Mouse (Mus musculus): ENCODE measurements at regions not wholly inside any gene's neighbourhood (a gene's known extent, or its start where the extent isn't known, plus 50 kb on each side); places are given as distances from the start of the nearest gene placed in this dataset.

DNA sequence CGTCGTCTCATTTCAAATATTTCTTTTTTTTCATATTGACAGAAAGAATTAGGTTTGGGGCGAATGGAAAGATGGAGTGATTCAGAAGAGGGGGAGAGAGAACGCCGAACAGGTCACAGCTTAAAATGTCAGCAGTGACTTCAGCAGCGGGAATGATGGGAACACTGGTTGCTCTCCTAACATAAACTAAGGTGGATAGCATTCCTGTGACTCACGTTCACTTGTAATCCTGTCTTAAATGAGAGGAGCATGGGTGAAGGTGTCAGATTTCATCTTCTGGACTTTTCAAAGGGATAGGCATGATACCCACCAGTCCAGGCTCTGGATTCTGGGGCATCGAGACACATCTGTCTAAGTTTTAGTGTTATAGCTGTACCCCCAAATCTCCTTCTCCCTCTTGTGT lies 111.8 kb downstream of the Cd24a start:
- Histone ChIP-seq H3K4me1 (ENCODE audit: control insufficient read depth, insufficient read depth, low read length) (peaks cover 28% of the 10 kb centered on the region), H3K9me3 (ENCODE audit: control insufficient read depth, low read length) (no peaks in the 10 kb centered on the region), H3K4me2 (ENCODE audit: low read depth, low read length) (peak overlapping the region; percentile 46), H3K36me3 (ENCODE audit: control insufficient read depth, insufficient read depth, low read length) (no peaks in the 10 kb centered on the region), H3K4me3 (ENCODE audit: low read length) (0 out of 2 replicates have a peak overlapping the region, but pooled peaks have one; percentile 2), H3K27ac (ENCODE audit: low read length) (no peak overlapping the region; the same call in 1 of the 2 replicates), H3K27me3 (replicated peaks; ENCODE audit: control insufficient read depth, insufficient read depth, low read length) (no peaks in the 10 kb centered on the region), H3K9ac (ENCODE audit: low read depth, low read length) (no peak overlapping the region)
- 25% methylated on average over 8 of the region's 8 CpGs for WGBS
- ATAC-seq: no peak

DNA sequence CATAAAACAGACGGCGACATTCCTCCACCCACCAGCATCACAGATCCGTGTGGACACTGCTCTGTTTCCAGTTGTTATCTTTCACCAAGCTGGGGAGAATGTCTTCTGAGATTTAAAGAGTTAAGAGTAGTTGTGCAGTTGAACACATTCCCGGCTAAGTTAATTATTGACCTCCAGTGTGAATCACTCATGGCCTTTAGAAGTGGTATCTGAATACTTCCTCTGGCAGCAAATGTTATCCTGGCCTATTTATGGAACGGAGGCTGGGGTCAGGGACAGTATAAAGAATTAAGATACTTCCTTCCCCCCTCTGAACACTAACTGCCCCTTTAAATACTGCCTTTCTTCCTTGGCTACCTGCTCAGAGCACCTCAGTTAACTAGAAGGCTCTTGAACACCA lies 115.9 kb downstream of the Cd24a start:
- Histone ChIP-seq H3K4me3 (ENCODE audit: low read length) (no peak overlapping the region), H3K9ac (ENCODE audit: low read depth, low read length) (no peak overlapping the region), H3K27ac (ENCODE audit: low read length) (peak overlapping the region; percentile 77), H3K4me1 (ENCODE audit: control insufficient read depth, insufficient read depth, low read length) (peaks cover 22% of the 10 kb centered on the region), H3K4me2 (ENCODE audit: low read depth, low read length) (no peak overlapping the region), H3K36me3 (ENCODE audit: control insufficient read depth, insufficient read depth, low read length) (no peaks in the 10 kb centered on the region), H3K9me3 (ENCODE audit: control insufficient read depth, low read length) (no peaks in the 10 kb centered on the region), H3K27me3 (replicated peaks; ENCODE audit: control insufficient read depth, insufficient read depth, low read length) (no peaks in the 10 kb centered on the region)
- WGBS: 33% methylated on average over 5 of the region's 5 CpGs
- ATAC-seq: peak; percentile 79

DNA sequence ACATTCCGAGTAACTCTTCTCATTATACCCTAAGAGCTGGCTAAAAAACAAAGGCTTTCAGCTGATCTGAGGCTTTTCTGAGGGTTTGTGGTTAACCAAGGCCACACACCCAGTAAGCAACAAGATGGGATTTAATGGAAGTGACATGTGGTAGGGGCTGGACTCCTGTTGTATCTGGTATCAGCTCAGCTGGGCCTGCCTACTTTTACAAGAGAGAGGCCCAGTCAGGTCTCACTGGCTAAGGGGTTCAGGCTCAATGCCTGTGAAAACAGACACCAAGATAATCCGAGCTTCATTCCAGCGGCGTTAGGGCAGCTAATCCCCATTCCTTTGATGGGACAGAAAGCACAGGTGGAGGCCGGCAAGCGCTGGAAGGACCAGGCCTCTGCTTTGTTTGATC lies 116.4 kb downstream of the Cd24a start:
- no peaks in the 10 kb centered on the region for H3K36me3 ChIP-seq (ENCODE audit: control insufficient read depth, insufficient read depth, low read length)
- H3K27ac ChIP-seq (ENCODE audit: low read length): peak overlapping the region; percentile 77
- 38% methylated on average over 6 of the region's 6 CpGs for WGBS
- H3K4me2 ChIP-seq (ENCODE audit: low read depth, low read length): no peak overlapping the region
- peaks cover 17% of the 10 kb centered on the region for H3K4me1 ChIP-seq (ENCODE audit: control insufficient read depth, insufficient read depth, low read length)
- H3K4me3 ChIP-seq (ENCODE audit: low read length): no peak overlapping the region
- H3K9ac ChIP-seq (ENCODE audit: low read depth, low read length): no peak overlapping the region
- H3K27me3 ChIP-seq (replicated peaks; ENCODE audit: control insufficient read depth, insufficient read depth, low read length): no peaks in the 10 kb centered on the region
- peak; percentile 74 for ATAC-seq
- no peaks in the 10 kb centered on the region for H3K9me3 ChIP-seq (ENCODE audit: control insufficient read depth, low read length)

DNA sequence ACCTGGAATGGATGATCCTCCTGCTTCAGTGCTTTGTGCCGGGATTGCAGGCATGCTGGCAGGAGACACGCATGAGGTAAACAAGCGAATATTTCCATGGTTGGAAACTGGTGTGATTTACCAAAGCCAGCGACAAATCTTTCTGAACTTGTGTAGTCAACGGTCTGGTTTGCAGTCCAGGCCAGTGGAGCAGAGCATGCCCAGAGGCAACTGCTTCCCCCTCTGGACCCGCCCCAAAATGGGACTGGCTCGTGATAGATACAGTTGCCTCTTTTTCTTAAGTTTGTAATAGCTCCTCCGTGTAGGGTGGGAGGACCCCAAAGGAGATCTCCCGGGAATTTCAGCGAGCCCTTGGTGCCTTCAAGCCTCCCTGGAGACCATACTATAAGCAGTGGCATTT lies 117.4 kb downstream of the Cd24a start:
- H3K9ac ChIP-seq (ENCODE audit: low read depth, low read length): no peak overlapping the region
- no peaks in the 10 kb centered on the region for H3K27me3 ChIP-seq (replicated peaks; ENCODE audit: control insufficient read depth, insufficient read depth, low read length)
- no peak overlapping the region for H3K27ac ChIP-seq (ENCODE audit: low read length)
- 63% methylated on average over 10 of the region's 10 CpGs for WGBS
- H3K9me3 ChIP-seq (ENCODE audit: control insufficient read depth, low read length): no peaks in the 10 kb centered on the region
- no peak for ATAC-seq
- H3K4me3 ChIP-seq (ENCODE audit: low read length): no peak overlapping the region
- peaks cover 11% of the 10 kb centered on the region for H3K4me1 ChIP-seq (ENCODE audit: control insufficient read depth, insufficient read depth, low read length)
- H3K36me3 ChIP-seq (ENCODE audit: control insufficient read depth, insufficient read depth, low read length): no peaks in the 10 kb centered on the region
- H3K4me2 ChIP-seq (ENCODE audit: low read depth, low read length): no peak overlapping the region

DNA sequence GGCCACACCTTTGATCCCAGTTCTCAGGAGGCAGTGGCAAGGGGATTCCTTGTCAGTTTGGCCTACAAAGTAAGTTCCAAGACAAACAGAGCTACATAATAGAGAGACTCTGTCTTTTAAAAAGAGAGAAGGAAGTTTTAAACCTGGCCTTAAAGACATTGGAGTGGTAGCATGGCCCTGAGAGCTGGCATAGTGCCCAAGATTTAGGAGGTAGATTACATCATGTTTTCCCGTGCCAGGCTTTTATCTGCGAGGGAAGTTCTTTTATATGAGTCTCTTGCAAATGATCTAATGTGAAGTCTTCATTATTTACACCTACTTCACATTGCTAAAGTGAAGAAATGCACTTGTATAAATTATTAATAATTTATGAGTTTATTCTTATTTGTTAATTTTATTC lies 119.8 kb downstream of the Cd24a start:
- 0 out of 2 replicates have a peak, but pooled peaks cover 3% of the 10 kb centered on the region for H3K4me1 ChIP-seq (ENCODE audit: control insufficient read depth, insufficient read depth, low read length)
- no peak overlapping the region for H3K9ac ChIP-seq (ENCODE audit: low read depth, low read length)
- ATAC-seq: no peak
- 32% methylated on average over 2 of the region's 2 CpGs for WGBS
- H3K27me3 ChIP-seq (replicated peaks; ENCODE audit: control insufficient read depth, insufficient read depth, low read length): no peaks in the 10 kb centered on the region
- H3K9me3 ChIP-seq (ENCODE audit: control insufficient read depth, low read length): no peaks in the 10 kb centered on the region
- H3K36me3 ChIP-seq (ENCODE audit: control insufficient read depth, insufficient read depth, low read length): no peaks in the 10 kb centered on the region
- no peak overlapping the region for H3K4me3 ChIP-seq (ENCODE audit: low read length)
- no peak overlapping the region for H3K27ac ChIP-seq (ENCODE audit: low read length)
- H3K4me2 ChIP-seq (ENCODE audit: low read depth, low read length): no peak overlapping the region

DNA sequence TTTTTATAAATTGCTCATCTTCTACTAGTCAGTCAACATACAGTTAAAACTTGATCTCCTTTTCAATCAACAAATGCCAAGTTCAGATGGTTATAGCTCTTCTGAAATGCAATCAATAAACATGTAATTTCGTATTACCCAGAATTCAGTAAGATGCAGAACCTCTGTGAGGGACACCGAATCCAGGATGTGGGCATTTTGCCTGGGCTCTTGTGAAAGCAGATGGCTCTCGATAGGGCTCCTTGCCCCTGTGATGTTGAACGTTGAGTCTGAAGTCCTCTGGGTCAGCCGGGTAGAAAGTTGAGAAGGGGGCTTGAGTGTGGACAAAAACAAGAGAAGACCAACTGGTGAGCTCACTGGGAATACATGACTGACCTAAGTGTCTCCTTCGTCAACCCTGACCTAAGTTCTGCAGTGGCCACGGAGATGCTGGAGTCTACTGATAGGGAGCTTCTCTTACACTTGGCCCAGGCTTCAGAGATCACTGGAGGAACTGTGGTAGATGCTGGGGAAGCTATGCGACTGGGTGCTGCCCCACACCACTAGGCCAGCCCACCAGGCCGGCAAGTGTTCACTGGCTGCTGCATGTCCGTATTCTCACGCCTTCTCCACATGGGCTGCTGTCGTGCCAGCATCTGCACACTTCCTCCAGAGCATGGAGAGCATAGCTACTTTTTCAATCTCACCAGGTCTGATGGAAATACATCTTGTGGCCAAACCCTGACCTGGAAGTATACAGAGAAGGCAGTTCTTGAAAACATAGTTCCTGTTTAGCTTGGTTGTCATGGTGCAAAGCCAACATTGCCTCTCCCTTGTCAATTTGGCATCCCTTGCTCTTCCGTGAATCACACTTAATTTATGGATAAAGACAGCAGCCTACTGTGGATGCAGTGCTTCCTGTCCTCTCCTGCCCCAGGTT lies 122.5 kb downstream of the Cd24a start:
- Histone ChIP-seq H3K27me3 (replicated peaks; ENCODE audit: control insufficient read depth, insufficient read depth, low read length) (no peaks in the 10 kb centered on the region), H3K9ac (ENCODE audit: low read depth, low read length) (no peak overlapping the region), H3K4me1 (ENCODE audit: control insufficient read depth, insufficient read depth, low read length) (no peaks in the 10 kb centered on the region), H3K4me3 (ENCODE audit: low read length) (no peak overlapping the region), H3K4me2 (ENCODE audit: low read depth, low read length) (no peak overlapping the region), H3K9me3 (ENCODE audit: control insufficient read depth, low read length) (no peaks in the 10 kb centered on the region), H3K36me3 (ENCODE audit: control insufficient read depth, insufficient read depth, low read length) (no peaks in the 10 kb centered on the region), H3K27ac (ENCODE audit: low read length) (no peak overlapping the region)
- 88% methylated on average over 13 of the region's 13 CpGs for WGBS
- no peak for ATAC-seq

DNA sequence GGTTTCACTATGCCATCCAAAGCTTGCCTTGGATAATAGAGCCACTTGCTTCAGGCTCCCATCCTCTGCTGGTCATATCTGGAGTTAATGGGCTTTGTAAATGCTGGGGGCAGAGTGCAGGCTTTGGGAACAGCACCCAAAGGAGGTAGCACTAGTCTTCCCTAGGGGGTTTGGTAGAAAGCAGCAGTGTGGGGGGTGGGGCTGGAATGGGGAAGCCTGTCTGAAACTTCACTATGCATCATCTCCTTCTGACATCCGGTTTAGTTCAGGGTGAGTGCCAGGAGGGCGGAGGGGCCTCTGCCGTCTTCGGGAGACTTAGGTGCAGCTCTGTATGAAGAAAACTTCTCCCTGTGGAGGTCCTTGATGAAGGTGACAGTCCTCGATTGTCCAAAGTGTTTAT lies 124.8 kb downstream of the Cd24a start:
- H3K4me2 ChIP-seq (ENCODE audit: low read depth, low read length): no peak overlapping the region
- WGBS: 68% methylated on average over 5 of the region's 5 CpGs
- no peaks in the 10 kb centered on the region for H3K9me3 ChIP-seq (ENCODE audit: control insufficient read depth, low read length)
- H3K27ac ChIP-seq (ENCODE audit: low read length): no peak overlapping the region
- H3K4me1 ChIP-seq (ENCODE audit: control insufficient read depth, insufficient read depth, low read length): no peaks in the 10 kb centered on the region
- no peak overlapping the region for H3K4me3 ChIP-seq (ENCODE audit: low read length)
- H3K27me3 ChIP-seq (replicated peaks; ENCODE audit: control insufficient read depth, insufficient read depth, low read length): no peaks in the 10 kb centered on the region
- ATAC-seq: no peak
- no peak overlapping the region for H3K9ac ChIP-seq (ENCODE audit: low read depth, low read length)
- no peaks in the 10 kb centered on the region for H3K36me3 ChIP-seq (ENCODE audit: control insufficient read depth, insufficient read depth, low read length)

DNA sequence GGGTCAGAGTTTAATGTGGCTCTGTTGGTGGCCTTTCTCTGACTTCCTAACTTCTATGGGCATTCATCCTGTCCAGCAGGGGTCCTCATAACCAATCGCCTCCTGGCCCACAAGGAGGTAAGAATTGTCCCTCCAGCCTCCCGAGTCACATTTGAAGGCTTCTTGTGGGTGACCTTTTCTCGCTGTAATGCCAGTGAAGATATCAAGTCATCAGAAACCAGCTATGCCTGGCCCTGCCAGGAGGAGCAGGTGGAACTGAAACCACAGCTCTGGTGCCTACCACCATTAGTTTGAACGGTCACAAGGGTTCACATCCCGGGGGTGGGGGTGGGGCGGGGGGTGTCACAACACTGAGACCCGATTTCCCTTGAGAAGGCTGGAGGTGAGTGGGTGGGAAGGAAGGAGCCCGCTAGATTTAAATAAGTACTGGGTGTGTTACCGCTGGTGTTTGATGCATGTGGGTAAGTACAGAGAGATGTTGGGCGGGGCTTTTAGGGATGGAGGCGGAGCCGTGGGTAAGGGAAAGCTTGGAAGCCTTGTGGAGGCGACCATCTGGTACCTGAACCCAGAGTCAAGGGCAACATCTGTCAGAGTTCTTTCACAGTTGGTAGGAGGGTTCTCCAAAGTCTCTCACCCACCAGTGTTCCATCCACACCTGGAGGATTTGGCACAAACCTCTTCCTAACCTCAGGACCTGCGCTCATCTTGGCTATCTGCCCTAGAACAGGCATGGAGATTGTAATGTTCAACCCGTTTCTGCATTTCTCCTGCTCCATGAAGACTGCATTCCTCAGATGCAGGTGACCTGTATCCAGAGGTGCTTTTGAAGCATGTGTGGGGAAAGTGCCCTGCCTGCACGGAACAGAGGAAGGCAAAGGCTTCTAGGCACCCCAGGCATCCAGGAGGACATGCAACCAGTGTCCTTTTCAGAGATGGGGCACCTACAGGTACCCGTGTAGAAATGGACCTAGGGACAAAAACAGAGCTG lies 128.2 kb downstream of the Cd24a start:
- WGBS: 58% methylated on average over 17 of the region's 17 CpGs
- Histone ChIP-seq H3K36me3 (ENCODE audit: control insufficient read depth, insufficient read depth, low read length) (no peaks in the 10 kb centered on the region), H3K27me3 (replicated peaks; ENCODE audit: control insufficient read depth, insufficient read depth, low read length) (no peaks in the 10 kb centered on the region), H3K27ac (ENCODE audit: low read length) (no peak overlapping the region), H3K9me3 (ENCODE audit: control insufficient read depth, low read length) (no peaks in the 10 kb centered on the region), H3K4me3 (ENCODE audit: low read length) (no peak overlapping the region), H3K4me2 (ENCODE audit: low read depth, low read length) (no peak overlapping the region), H3K9ac (ENCODE audit: low read depth, low read length) (no peak overlapping the region), H3K4me1 (ENCODE audit: control insufficient read depth, insufficient read depth, low read length) (no peaks in the 10 kb centered on the region)
- ATAC-seq: no peak

DNA sequence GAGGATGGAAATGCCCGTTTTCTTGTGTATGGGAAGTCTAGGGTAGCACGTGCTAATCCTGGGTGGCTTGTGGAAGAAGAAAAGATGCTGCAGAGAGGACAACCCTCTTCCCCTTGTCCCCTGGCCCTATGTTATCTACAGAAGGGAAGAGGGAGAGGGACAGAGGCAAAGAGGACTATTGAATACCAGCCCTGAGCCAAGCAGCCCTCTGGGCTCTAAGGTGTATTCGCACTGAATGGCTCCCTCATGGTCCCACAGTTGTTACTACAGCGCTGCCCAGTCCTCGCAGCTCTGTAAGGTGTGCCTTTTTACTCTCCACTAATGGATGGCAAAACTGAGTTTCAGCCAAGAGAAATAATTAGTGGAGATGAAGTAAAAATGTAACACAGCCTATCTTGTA lies 128.9 kb downstream of the Cd24a start:
- no peak for ATAC-seq
- Histone ChIP-seq H3K4me3 (ENCODE audit: low read length) (no peak overlapping the region), H3K27ac (ENCODE audit: low read length) (no peak overlapping the region), H3K4me2 (ENCODE audit: low read depth, low read length) (no peak overlapping the region), H3K9ac (ENCODE audit: low read depth, low read length) (no peak overlapping the region), H3K36me3 (ENCODE audit: control insufficient read depth, insufficient read depth, low read length) (no peaks in the 10 kb centered on the region), H3K9me3 (ENCODE audit: control insufficient read depth, low read length) (no peaks in the 10 kb centered on the region), H3K4me1 (ENCODE audit: control insufficient read depth, insufficient read depth, low read length) (no peaks in the 10 kb centered on the region), H3K27me3 (replicated peaks; ENCODE audit: control insufficient read depth, insufficient read depth, low read length) (no peaks in the 10 kb centered on the region)
- 84% methylated on average over 5 of the region's 5 CpGs for WGBS
